Mouse (Mus musculus) lung, postnatal 0 days (tissue): ENCODE measurements at regions not wholly inside any gene's neighbourhood (a gene's known extent, or its start where the extent isn't known, plus 50 kb on each side); places are given as distances from the start of the nearest gene placed in this dataset.

Source experiments
- CTCF ChIP-seq: IDR thresholded peaks from 2 replicates; pipeline ENCODE4 v1.5.1; 2016; ENCODE audit warnings: antibody characterized with exemption, mild to moderate bottlenecking
- EP300 ChIP-seq: IDR thresholded peaks from 2 replicates; pipeline ENCODE4 v1.6.1; 2016; ENCODE audit warnings: antibody characterized with exemption, mild to moderate bottlenecking, control low read depth

- no peak for TF ChIP-seq CTCF
- TF ChIP-seq EP300 = no peak
Measured at GRCm38 (mm10) chr6:148514124-148514523, 69.9 kb upstream of the Tmtc1 start.
